Mouse (Mus musculus): ENCODE measurements around the gene Ank.

The Ank gene

DNA sequence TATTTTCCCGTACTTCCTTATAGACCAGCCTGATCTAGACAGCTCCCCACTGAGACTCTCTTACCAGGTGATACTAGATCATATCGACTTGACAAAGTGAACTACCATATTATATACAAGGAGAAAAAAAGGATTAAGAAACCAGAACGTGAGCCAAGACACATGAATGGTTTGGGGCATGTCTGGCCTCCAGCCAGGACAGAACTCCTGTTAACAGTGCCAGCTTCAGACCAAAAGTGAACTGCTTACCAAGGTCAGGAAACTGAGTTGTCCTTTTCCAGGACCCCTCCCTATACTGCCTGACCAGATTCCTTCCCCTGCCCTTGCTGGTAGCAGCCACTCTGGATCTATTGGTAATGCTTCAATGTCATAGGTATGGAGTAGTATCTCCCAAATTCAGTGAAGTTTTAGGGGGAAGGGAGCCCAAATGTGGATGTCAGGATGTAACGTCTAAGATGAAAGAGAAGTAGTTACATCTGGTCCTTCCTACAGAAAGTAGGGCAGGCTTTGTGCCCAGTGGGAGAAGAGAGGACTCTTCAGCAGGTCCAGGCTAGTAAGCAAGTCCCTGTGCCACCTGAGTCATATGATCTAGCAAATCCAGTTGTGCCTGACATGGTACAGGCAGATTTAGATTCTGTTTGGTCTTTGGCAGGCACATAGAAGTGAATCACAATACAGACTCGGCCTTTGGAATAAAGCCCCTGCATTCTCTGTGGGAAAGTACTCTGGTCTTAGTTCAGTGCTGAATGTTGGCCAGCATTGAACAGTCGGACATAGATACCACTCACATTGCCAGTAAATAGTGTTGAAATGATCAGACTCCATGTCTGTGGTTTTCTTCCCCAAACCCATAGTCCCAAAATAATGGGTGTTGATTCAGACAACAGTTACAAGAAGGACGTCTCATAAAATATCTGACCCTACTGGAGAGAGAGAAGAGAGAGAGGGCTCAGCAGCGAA is 167.7 kb downstream of the Ank start:
- no peak for DNase-seq (ENCODE audit: low spot score in 2 of 2)

DNA sequence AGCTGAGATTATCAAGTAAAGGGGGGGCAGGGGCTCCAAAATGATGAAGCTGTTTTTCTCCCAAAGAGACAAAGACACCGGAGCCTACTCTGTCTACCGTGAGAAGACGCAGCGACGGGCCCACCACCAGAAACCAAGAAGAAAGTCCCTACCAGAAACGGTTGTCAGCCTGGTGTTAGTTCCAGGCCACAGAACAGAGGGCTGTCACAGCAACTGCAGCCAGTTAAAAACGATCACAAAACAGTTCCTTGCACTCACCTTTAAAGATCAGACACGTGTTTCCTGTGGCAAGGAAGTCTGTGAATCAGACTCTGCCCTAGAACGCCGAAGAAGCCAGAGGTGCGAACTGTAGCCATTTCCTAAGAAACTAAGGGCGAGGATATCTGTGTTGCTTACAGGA is 174.7 kb downstream of the Ank start:
- DNase-seq (ENCODE audit: low spot score in 2 of 2) = no peak

DNA sequence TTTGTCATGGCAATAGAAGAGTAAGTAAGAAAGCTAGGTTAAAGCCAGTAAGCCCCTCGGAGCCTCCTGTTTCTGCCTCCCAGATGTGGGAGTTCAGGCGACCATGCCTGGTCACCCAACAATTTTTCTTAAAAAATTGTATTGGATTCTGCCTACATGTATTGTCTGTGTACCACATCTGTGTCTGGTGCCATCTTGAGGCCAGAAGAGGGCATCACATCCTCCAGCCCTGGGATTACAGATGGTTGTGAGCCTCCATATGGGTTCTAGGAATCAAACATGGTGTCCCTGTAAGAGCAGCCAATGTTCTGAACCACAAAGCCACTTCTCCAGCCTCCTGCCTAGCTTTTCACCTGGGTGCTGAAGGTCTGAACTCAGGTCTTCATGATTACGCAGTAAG is 176.4 kb downstream of the Ank start:
- DNase-seq (ENCODE audit: low spot score in 2 of 2) = peak in 1 of 2 experiments; percentile 56
